Comparison of ENCODE assay signal across 8 mouse cellular contexts in the genomic region with DNA sequence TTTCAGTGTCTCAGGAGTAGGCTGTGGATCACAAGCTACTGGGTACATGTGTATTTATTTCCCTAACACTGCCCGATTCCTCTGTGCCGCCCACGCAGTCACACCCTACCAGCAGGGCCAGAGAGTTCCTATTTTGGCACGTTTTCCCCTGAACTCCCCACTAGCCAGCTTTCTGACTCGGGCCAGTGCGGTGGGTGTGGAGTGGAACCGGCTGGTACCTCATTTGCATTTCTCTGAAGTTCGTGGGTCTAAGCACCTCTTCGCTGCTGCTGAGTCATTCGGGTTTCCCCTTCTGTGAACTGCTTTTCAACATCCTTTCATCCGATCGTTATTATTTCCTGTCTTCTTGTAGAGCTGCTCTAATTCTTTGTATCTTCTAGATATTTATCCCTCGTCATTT. TPM values are rescaled to one million over a fixed set of nuclear protein-coding genes. Genes with fewer than 3 reads are reported as not detected.
DNase-seq lines count a peak whose midpoint lies in the region; ATAC-seq lines count a peak whose summit lies in the region.

No protein-coding gene starts in this region.

- H3K36me3 ChIP-seq in midbrain, embryonic 10.5 days, result no peaks in the 10 kb centered on the region

- DNase-seq in 3T3-L1 (ENCODE audit: low read depth, low spot score), result peak; percentile 82
- DNase-seq in B cell, adult 2 months, result peak; percentile 84 to 88
- DNase-seq in brain, adult 2 months (ENCODE audit: low read depth, low spot score), result peak; percentile 29
- DNase-seq in kidney, adult 8-10 months, result no peak
- no peak for DNase-seq in midbrain, embryonic 10.5 days (ENCODE audit: low spot score)
- no peak for DNase-seq in kidney, adult 18-20 months

- no peak overlapping the region for H3K4me3 ChIP-seq in midbrain, embryonic 10.5 days

- H3K4me1 ChIP-seq in midbrain, embryonic 10.5 days, result no peaks in the 10 kb centered on the region

- peak; percentile 72 for ATAC-seq in megakaryocyte, adult 5-6 weeks (ENCODE audit: poor library complexity, severe bottlenecking)
- no peak for ATAC-seq in erythroid progenitor cell, adult 5-6 weeks (replicated peaks; ENCODE audit: low FRiP score, poor library complexity, severe bottlenecking)

- H3K27me3 ChIP-seq in midbrain, embryonic 10.5 days (ENCODE audit: low read depth, poor library complexity, severe bottlenecking), result no peaks in the 10 kb centered on the region

- WGBS in midbrain, embryonic 10.5 days, result 64% methylated on average over 13 of the region's 13 CpGs

- H3K9me3 ChIP-seq in midbrain, embryonic 10.5 days (replicated peaks), result no peaks in the 10 kb centered on the region

- no peak overlapping the region for H3K27ac ChIP-seq in midbrain, embryonic 10.5 days (replicated peaks)

RNA-seq across cellular contexts. Expression of a gene that starts 7.7 kb away (rescaled TPM):
- total RNA-seq in megakaryocyte, adult 5-6 weeks (2015), result 107 and 112 TPM in 2 replicates
- total RNA-seq in megakaryocyte, adult 5-6 weeks (2017), result 113 and 122 TPM in 2 replicates
- total RNA-seq in erythroid progenitor cell, adult 5-6 weeks (2015; ENCODE audit: low replicate concordance), result 7.6 and 23.1 TPM in 2 replicates
- 6.3 and 8.2 TPM in 2 replicates for total RNA-seq in erythroid progenitor cell, adult 5-6 weeks (2017; ENCODE audit: low replicate concordance)
- 2.6 and 3.0 TPM in 2 replicates for polyA plus RNA-seq in midbrain, embryonic 10.5 days (2016; fragmentation: Nextera tagmentation; extraction: Ambion mirVana)

RNA-seq across cellular contexts. Expression of a gene that starts 59.6 kb away (rescaled TPM):
- total RNA-seq in megakaryocyte, adult 5-6 weeks (2015), result 22.2 and 24.0 TPM in 2 replicates
- total RNA-seq in megakaryocyte, adult 5-6 weeks (2017), result 40.0 and 59.4 TPM in 2 replicates
- total RNA-seq in erythroid progenitor cell, adult 5-6 weeks (2015; ENCODE audit: low replicate concordance), result 46.9 and 54.5 TPM in 2 replicates
- 65.3 and 66.2 TPM in 2 replicates for total RNA-seq in erythroid progenitor cell, adult 5-6 weeks (2017; ENCODE audit: low replicate concordance)
- polyA plus RNA-seq in midbrain, embryonic 10.5 days (2016; fragmentation: Nextera tagmentation; extraction: Ambion mirVana), result 3.0 and 3.4 TPM in 2 replicates

Comparison
In these comparisons a context has a peak if more than half of its experiments do, and no peak if none do; other contexts are left out.
1. DNase-seq: peak in 3T3-L1 (single experiment), B cell, adult 2 months (2 of 2) and brain, adult 2 months (single experiment); none in kidney, adult 8-10 months (0 of 2), midbrain, embryonic 10.5 days (single experiment) and kidney, adult 18-20 months (single experiment).
2. RNA of a gene that starts 7.7 kb away (total RNA-seq): 107 to 122 TPM in megakaryocyte, adult 5-6 weeks; 6.3 to 23.1 TPM in erythroid progenitor cell, adult 5-6 weeks; every median in the first group is over 4 times any median in the second.